Mouse (Mus musculus): Measurements from ENCODE around the gene Pgk1. TPM values are rescaled to one million over a fixed set of nuclear protein-coding genes. Genes with fewer than 3 reads are reported as not detected.
"Not testable (repeated sequence)": the region's sequence is repeated elsewhere in the genome, so short reads cannot be mapped to it uniquely, and the experiment has no call there.

Gene Pgk1
- polyA plus RNA-seq, 1 experiment from 2014 or later, result 434 TPM

- WGBS, result 55% methylated on average over 4 of the region's 4 CpGs
Measured at GRCm38 (mm10) chrX:106190091-106190490, 3.2 kb downstream of the Pgk1 start.

GRCm38 (mm10) chrX:106194361-106194760 lies 7.5 kb downstream of the Pgk1 start:
- not testable (repeated sequence) for H3K4me2 ChIP-seq (ENCODE audit: low read depth); ATAC-seq (ENCODE audit: insufficient read depth, low FRiP score, low TSS enrichment); H3K36me3 ChIP-seq (ENCODE audit: control insufficient read depth, insufficient read depth, low read length); H3K27ac ChIP-seq (ENCODE audit: low read depth, low read length); H3K4me1 ChIP-seq (ENCODE audit: control insufficient read depth, insufficient read depth, low read length); H3K4me3 ChIP-seq (ENCODE audit: low read depth, low read length); DNase-seq (ENCODE audit: low spot score); H3K9me3 ChIP-seq (ENCODE audit: control insufficient read depth, low read length); H3K27me3 ChIP-seq (ENCODE audit: control insufficient read depth, insufficient read depth, low read length); H3K9ac ChIP-seq (ENCODE audit: low read length)
- WGBS, result 85% methylated on average over 6 of the region's 6 CpGs

More at GRCm38 (mm10) chrX:106190091-106190490, 3.2 kb downstream of the Pgk1 start:
- Histone ChIP-seq H3K9ac (ENCODE audit: low read length) (no peak overlapping the region), H3K4me3 (ENCODE audit: low read depth, low read length) (no peak overlapping the region), H3K4me1 (ENCODE audit: control insufficient read depth, insufficient read depth, low read length) (0 out of 2 replicates have a peak, but pooled peaks cover 3% of the 10 kb centered on the region), H3K27me3 (ENCODE audit: control insufficient read depth, insufficient read depth, low read length) (no peaks in the 10 kb centered on the region), H3K27ac (ENCODE audit: low read depth, low read length) (no peak overlapping the region), H3K4me2 (ENCODE audit: low read depth) (peak overlapping the region; percentile 19; the same call in 1 of the 2 replicates), H3K36me3 (ENCODE audit: control insufficient read depth, insufficient read depth, low read length) (no peaks in the 10 kb centered on the region), H3K9me3 (ENCODE audit: control insufficient read depth, low read length) (no peaks in the 10 kb centered on the region)
- no peak for DNase-seq (ENCODE audit: low spot score)
- ATAC-seq (ENCODE audit: insufficient read depth, low FRiP score, low TSS enrichment), result no peak

GRCm38 (mm10) chrX:106197308-106197707 lies 10.4 kb downstream of the Pgk1 start:
- ATAC-seq (ENCODE audit: insufficient read depth, low FRiP score, low TSS enrichment), result no peak
- Histone ChIP-seq H3K27ac (ENCODE audit: low read depth, low read length) (no peak overlapping the region), H3K4me1 (ENCODE audit: control insufficient read depth, insufficient read depth, low read length) (no peaks in the 10 kb centered on the region), H3K4me3 (ENCODE audit: low read depth, low read length) (no peak overlapping the region), H3K27me3 (ENCODE audit: control insufficient read depth, insufficient read depth, low read length) (no peaks in the 10 kb centered on the region), H3K9me3 (ENCODE audit: control insufficient read depth, low read length) (no peaks in the 10 kb centered on the region), H3K9ac (ENCODE audit: low read length) (no peak overlapping the region), H3K36me3 (ENCODE audit: control insufficient read depth, insufficient read depth, low read length) (peaks cover 4% of the 10 kb centered on the region), H3K4me2 (ENCODE audit: low read depth) (no peak overlapping the region)
- no peak for DNase-seq (ENCODE audit: low spot score)
- WGBS, result 75% methylated on average over 5 of the region's 5 CpGs

- Histone ChIP-seq H3K4me1 (ENCODE audit: control insufficient read depth, insufficient read depth, low read length) (no peaks in the 10 kb centered on the region), H3K9me3 (ENCODE audit: control insufficient read depth, low read length) (no peaks in the 10 kb centered on the region), H3K27ac (ENCODE audit: low read depth, low read length) (no peak overlapping the region), H3K4me3 (ENCODE audit: low read depth, low read length) (no peak overlapping the region), H3K36me3 (ENCODE audit: control insufficient read depth, insufficient read depth, low read length) (peaks cover 4% of the 10 kb centered on the region), H3K9ac (ENCODE audit: low read length) (no peak overlapping the region), H3K27me3 (ENCODE audit: control insufficient read depth, insufficient read depth, low read length) (no peaks in the 10 kb centered on the region), H3K4me2 (ENCODE audit: low read depth) (no peak overlapping the region)
- DNase-seq (ENCODE audit: low spot score) (no peak), ATAC-seq (ENCODE audit: insufficient read depth, low FRiP score, low TSS enrichment) (no peak)
- WGBS, result 83% methylated on average over 5 of the region's 5 CpGs
Measured at GRCm38 (mm10) chrX:106198904-106199303, 12.0 kb downstream of the Pgk1 start.

- no peak overlapping the region for H3K4me2 ChIP-seq (ENCODE audit: low read depth)
- H3K9ac ChIP-seq (ENCODE audit: low read length), result no peak overlapping the region
- ATAC-seq (ENCODE audit: insufficient read depth, low FRiP score, low TSS enrichment) (no peak), DNase-seq (ENCODE audit: low spot score) (no peak)
- H3K36me3 ChIP-seq (ENCODE audit: control insufficient read depth, insufficient read depth, low read length), result no peaks in the 10 kb centered on the region
- H3K27ac ChIP-seq (ENCODE audit: low read depth, low read length), result no peak overlapping the region
- no peak overlapping the region for H3K4me3 ChIP-seq (ENCODE audit: low read depth, low read length)
- no peaks in the 10 kb centered on the region for H3K4me1 ChIP-seq (ENCODE audit: control insufficient read depth, insufficient read depth, low read length)
- H3K27me3 ChIP-seq (ENCODE audit: control insufficient read depth, insufficient read depth, low read length), result no peaks in the 10 kb centered on the region
- H3K9me3 ChIP-seq (ENCODE audit: control insufficient read depth, low read length), result no peaks in the 10 kb centered on the region
- whole genome bisulfite sequencing, result 89% methylated on average over 2 of the region's 2 CpGs
Measured at GRCm38 (mm10) chrX:106209100-106209499, 22.2 kb downstream of the Pgk1 start.

GRCm38 (mm10) chrX:106219171-106220032 lies 32.5 kb downstream of the Pgk1 start:
- WGBS, result 22% methylated on average over 57 of the region's 60 CpGs
- Histone ChIP-seq H3K27me3 (ENCODE audit: control insufficient read depth, insufficient read depth, low read length) (no peaks in the 10 kb centered on the region), H3K4me3 (ENCODE audit: low read depth, low read length) (peak overlapping the region; percentile 56), H3K4me1 (ENCODE audit: control insufficient read depth, insufficient read depth, low read length) (no peaks in the 10 kb centered on the region), H3K9ac (ENCODE audit: low read length) (peak overlapping the region; percentile 74), H3K36me3 (ENCODE audit: control insufficient read depth, insufficient read depth, low read length) (no peaks in the 10 kb centered on the region), H3K27ac (ENCODE audit: low read depth, low read length) (peak overlapping the region; percentile 39; the same call in 1 of the 2 replicates), H3K9me3 (ENCODE audit: control insufficient read depth, low read length) (no peaks in the 10 kb centered on the region), H3K4me2 (ENCODE audit: low read depth) (peak overlapping the region; percentile 43)
- peak; percentile 78 for DNase-seq (ENCODE audit: low spot score)
- ATAC-seq (ENCODE audit: insufficient read depth, low FRiP score, low TSS enrichment), result peak; percentile 91

GRCm38 (mm10) chrX:106221058-106221457 lies 34.2 kb downstream of the Pgk1 start, which contains the start of gene Taf9b:
TSS of gene Taf9b (minus strand) at chrX:106221158.
- Histone ChIP-seq H3K9me3 (ENCODE audit: control insufficient read depth, low read length) (no peaks in the 10 kb centered on the region), H3K27ac (ENCODE audit: low read depth, low read length) (no peak within 1 kb of the TSS), H3K4me3 (ENCODE audit: low read depth, low read length) (no peak within 1 kb of the TSS), H3K9ac (ENCODE audit: low read length) (no peak within 1 kb of the TSS), H3K27me3 (ENCODE audit: control insufficient read depth, insufficient read depth, low read length) (no peaks in the 10 kb centered on the region), H3K4me2 (ENCODE audit: low read depth) (no peak within 1 kb of the TSS; the same call in 1 of the 2 replicates), H3K4me1 (ENCODE audit: control insufficient read depth, insufficient read depth, low read length) (no peaks in the 10 kb centered on the region), H3K36me3 (ENCODE audit: control insufficient read depth, insufficient read depth, low read length) (no peaks in the 10 kb centered on the region)
- WGBS, result 85% methylated on average over 25 of the region's 25 CpGs
- ATAC-seq (ENCODE audit: insufficient read depth, low FRiP score, low TSS enrichment) (no peak), DNase-seq (ENCODE audit: low spot score) (no peak)
